Mouse (Mus musculus) megakaryocyte, adult 5-6 weeks (primary cell): ENCODE data around the gene Art3. TPM values are rescaled to one million over a fixed set of nuclear protein-coding genes. Genes with fewer than 3 reads are reported as not detected.

Experiments used
- ATAC-seq: 2 replicates; pipeline ENCODE4 v1.8.0; 2016; ENCODE audit warnings: mild to moderate bottlenecking, inconsistent platforms; ENCODE audit not compliant: poor library complexity, severe bottlenecking
- total RNA-seq, 2 experiments: library from RNA; stranded (forward) in 1 of 2; stranded (reverse) in 1 of 2; fragments of 153-499, 151-499 nt in 1 of 2; fragments of 221-1000, 200-1000 nt in 1 of 2; gene quantifications; 2 replicates each; pipeline versions ENCODE4 v1.2.3 to v1.2.4; 2015 to 2017

The Art3 gene
- total RNA-seq, 2 experiments from 2014 or later, result not detected

GRCm38 (mm10) chr5:92411461-92412140 lies 80.0 kb downstream of the Art3 start:
- no peak for ATAC-seq

DNA sequence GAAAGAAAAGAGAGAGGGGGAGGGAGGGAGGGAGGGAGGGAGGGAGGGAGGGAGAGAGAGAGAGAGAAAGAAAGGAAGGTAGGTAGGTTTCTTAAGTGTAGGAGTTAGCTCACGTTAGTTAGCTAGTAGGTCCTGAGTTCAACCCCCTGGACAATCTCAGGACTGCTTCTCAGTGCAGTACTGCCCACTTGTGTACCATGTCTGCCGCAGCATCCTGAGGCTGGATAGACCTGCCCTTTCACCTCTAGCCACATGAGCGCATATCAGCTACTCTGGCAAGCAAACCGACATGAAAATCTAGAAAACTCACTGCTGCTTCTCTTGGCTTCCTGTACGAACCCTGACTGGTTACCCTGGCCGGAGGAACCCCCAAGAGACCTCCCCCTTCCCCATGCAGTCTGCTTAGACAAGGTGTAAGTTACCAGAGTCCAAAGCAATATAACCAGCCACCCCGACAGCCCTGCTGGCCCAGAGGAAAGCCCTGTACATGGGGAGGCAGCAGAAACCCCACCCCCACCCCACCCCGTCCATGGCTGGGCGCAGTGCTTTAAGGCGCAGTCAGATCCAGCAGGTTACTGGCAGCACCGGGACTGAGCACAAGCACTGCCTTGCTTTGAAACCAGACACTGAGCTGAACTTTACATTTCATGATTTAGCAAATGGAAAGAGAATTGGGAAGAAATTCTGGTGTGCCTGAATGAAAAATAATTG lies 81.8 kb downstream of the Art3 start:
- ATAC-seq, result no peak

DNA sequence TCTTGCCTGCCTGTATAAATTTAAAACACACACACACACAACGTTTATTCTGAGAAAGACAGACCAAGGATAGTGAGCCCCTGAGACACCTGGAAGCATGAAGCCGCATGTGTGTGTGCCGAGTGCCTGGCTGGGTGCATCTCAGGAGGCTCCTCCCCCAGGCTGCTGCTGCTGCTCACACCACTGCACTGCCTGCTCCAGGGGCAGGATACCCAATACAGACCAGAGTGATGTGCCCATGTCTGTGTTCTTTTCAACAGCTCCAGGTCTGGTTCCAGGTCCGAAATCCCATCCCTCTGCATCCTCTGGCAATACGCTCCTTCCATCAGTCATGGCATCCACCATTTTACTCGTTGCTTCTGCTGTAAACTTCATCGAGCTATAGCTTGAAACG lies 82.4 kb downstream of the Art3 start:
- no peak for ATAC-seq

GRCm38 (mm10) chr5:92424126-92424525 lies 92.5 kb downstream of the Art3 start:
- no peak for ATAC-seq

DNA sequence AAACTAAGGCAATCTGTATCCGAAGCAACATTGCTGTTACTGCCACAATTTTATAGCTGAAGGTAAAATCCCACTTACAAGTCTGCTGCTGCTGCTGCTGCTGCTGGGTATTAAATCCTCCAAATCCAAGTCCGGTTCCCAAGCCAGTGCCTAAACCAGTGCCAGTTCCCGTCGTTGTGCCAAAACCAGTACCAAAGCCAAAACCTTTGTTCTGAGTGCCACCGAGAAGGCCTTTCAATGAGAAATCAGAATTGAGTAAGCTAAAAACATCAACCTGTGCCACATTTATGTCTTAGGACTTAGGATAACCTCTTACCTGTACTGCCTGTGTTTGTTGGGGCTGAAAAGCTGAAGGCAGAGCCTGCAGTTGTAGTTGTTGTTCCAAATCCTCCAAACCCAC lies 99.1 kb downstream of the Art3 start:
- ATAC-seq, result no peak

DNA sequence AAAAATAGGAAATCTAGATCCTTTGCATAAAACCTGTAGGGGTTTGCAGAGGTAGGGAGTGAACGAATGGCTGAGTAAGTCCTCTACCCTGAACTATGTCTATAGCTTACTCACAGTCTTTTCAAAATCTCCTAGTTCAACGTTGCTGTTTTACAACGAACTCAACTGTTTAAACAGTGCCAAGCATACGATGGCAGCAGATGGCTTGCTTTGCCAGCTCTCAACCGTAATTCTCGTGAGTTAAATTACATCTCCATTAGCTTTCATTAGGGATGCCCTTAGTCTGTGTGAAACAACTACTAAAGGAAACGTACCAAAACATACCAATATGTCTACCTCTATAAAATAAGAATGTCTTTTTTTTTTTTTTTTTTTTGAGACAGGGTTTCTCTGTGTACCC lies 100.0 kb downstream of the Art3 start:
- no peak for ATAC-seq

DNA sequence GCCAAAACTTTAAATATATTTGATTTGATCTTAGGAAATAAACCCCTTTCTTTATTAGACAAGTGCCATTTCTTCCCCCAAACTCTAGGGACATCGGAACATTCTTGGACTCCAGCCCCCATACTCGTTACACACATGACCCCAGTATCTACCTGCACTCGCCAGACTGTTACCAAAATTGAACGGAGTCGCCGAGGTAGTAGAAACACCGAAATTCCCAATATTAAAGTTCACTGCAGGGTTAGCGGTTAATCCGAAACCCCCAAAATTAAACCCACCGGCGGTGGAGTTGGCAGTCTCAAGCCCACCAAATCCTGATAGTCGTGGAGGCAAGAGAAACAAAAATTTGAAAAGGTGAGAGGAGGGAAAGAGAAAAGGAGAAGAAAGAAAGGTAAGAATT lies 102.4 kb downstream of the Art3 start:
- no peak for ATAC-seq

DNA sequence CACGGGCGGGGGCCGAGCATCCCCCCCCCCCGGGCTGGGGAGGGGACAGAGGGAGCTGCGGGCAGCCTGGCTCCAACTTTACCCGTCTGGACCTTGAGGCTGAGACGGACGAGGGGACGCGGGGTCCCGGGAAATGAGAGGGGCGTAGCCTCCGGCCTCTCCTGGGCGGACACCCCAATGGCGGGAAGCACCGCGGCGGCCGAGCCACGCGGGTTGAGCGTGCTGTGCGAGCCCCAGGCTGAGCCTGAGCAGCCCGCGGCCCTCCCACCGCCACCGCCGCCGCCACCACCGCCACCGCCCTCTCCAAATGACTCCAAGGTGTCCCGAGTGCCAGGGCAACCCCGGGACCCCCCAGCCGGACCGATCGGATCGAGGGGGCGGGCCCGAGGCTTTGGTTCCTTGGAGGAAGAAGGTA lies 103.0 kb downstream of the Art3 start:
- ATAC-seq, result peak; percentile 33

GRCm38 (mm10) chr5:92435025-92435584 lies 103.5 kb downstream of the Art3 start, which contains the start of gene Nup54:
Nup54 (minus strand) TSS chr5:92435219.
- ATAC-seq, result peak; percentile 97

- ATAC-seq, result no peak
Observed at GRCm38 (mm10) chr5:92438540-92438939, 106.9 kb downstream of the Art3 start.

DNA sequence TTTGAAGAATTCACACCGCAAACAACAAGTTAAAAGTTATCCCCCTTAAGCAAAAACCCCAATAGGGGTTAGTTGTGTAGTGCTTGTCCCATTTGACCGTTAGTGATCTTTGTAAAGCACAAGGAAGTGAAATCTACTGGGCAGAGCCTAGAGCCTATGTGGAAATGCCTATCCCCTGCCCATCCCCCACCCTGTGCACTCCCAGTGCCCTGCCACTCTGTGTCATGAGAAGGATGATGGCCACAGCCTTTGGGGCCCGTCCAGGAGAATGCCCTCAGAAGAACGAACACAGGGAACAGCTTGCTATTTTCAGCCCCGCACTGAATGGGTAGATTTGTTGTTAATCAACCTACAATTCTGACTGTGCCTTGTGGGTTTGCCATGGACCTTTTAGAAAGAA lies 109.9 kb downstream of the Art3 start:
- ATAC-seq, result peak; percentile 97

GRCm38 (mm10) chr5:92442914-92443313 lies 111.3 kb downstream of the Art3 start:
- ATAC-seq, result no peak

GRCm38 (mm10) chr5:92445016-92445415 lies 113.4 kb downstream of the Art3 start:
- no peak for ATAC-seq

DNA sequence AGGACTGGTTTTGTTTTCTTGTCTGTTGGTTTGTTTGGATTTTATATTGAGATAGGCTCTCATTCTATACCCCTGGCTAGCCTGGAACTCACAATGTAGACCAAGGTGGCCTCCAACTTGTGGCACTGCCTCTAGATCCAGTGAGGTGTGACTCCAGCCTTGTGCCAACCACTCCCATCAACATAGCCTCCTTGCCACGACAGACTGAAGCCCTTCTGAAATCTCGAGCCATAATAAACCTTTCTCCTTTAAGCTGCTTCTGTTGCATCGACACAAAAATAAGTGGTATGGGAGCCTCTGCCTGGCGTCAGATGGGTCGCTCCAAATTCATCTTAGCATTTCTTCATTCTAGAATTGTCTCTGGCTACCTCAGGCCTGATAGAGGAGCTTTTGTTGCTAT lies 115.1 kb downstream of the Art3 start:
- ATAC-seq, result no peak

- no peak for ATAC-seq
Observed at GRCm38 (mm10) chr5:92452876-92453275, 121.2 kb downstream of the Art3 start.

DNA sequence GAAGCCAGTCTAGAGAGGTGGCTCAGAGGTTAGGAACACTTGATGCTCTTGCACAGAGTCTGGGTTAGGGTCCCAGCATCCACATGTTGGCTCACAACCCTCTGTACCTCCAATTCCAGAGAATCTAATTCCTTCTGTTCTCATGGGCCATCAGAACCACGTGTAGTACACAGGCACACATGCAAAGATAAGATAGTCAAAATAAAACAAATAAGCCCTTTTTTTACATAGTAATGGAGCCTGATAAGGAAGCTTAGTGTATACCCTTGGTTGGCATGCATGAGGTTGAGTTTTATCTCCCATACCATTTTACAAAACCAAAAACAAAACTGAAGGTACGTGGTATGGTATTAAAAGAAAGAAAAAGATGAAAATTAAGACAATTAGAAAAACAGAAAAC lies 125.8 kb downstream of the Art3 start:
- no peak for ATAC-seq

- no peak for ATAC-seq
Observed at GRCm38 (mm10) chr5:92458726-92459125, 127.1 kb downstream of the Art3 start.

GRCm38 (mm10) chr5:92461321-92461720 lies 129.7 kb downstream of the Art3 start:
- ATAC-seq, result peak; percentile 74
